Mouse (Mus musculus) bone marrow, adult 2 months (tissue): ENCODE data around the gene Sh3bgrl3.

Experiments
- CTCF ChIP-seq: fragments of 200-500 bp; IDR thresholded peaks from 2 replicates; pipeline ENCODE4 v1.5.1; 2011; ENCODE audit warnings: low read length, control low read depth; ENCODE audit not compliant: control insufficient read depth, insufficient read depth
- POLR2A ChIP-seq: fragments of 200-500 bp; IDR thresholded peaks from 2 replicates; pipeline ENCODE4 v1.6.1; 2011; ENCODE audit warnings: low read depth, mild to moderate bottlenecking, control low read depth, low read length, borderline replicate concordance; ENCODE audit not compliant: control insufficient read depth

DNA sequence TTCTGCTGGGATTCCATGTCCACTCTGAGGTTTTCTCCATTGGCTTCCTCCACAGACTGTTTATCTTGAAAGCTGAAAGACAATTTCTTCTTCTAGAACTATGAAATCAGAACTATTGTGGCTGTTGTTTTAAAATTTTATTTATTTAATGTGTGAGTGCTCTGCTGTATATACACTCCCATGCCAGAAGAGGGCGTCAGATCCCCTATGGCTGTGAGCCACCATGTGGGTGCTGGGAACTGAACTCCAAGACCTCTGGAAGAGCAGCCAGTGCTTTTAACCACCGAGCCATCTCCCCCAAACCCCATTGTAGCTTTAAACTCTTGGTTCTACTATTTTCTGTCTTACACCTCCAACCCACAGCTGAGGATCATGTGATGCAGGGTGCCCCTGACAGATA, 10.3 kb upstream of the Sh3bgrl3 start:
- TF ChIP-seq POLR2A (no peak), CTCF (peak; percentile 14; the same call in 1 of the 2 replicates)
